Comparison of ENCODE assay signal across 18 mouse cellular contexts in the genomic region with DNA sequence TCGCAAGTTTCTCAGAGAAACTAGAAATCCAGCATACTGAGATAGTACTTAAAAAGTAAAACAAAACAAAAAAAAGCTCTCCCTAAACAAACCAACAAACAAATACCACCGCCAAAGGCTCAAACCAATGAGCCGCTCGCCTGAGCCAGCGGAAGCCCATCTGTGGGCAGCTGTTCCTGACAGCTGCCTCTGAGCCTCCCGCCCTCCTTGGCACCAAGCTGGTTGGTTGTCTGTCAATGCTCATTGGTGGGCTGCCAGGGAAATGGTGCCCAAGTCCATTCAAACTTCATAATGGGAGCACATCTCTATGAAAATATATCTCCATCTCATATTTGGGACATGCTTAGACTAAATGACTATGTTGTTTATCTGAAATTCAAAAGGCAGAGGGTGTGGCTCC. TPM values are rescaled to one million over a fixed set of nuclear protein-coding genes. Genes with fewer than 3 reads are reported as not detected.
A peak's percentile ranks its signal among the peaks of the same experiment; 100 is the strongest.
DNase-seq lines count a peak whose midpoint lies in the region; ATAC-seq lines count a peak whose summit lies in the region.
"Had no signal": no experiment of that assay in that cellular context is flagged by ENCODE, and none has a peak within 500 bp of the region (broad histone marks: within the 10 kb centered on the region; RNA-seq: fewer than 3 reads in every experiment).

No protein-coding gene starts in this region.

- no peak for ATAC-seq in hindbrain, embryonic 14.5 days (ENCODE audit: low FRiP score)
- ATAC-seq in hindbrain, embryonic 16.5 days, result no peak
- ATAC-seq in forebrain, embryonic 15.5 days (replicated peaks), result no peak
- ATAC-seq in midbrain, embryonic 14.5 days (ENCODE audit: low FRiP score, low TSS enrichment), result no peak
- no peak for ATAC-seq in erythroblast, adult 5-6 weeks (replicated peaks; ENCODE audit: low FRiP score, poor library complexity, severe bottlenecking)
- ATAC-seq: Patski had no signal

- 63% methylated on average over 6 of the region's 6 CpGs for WGBS in hindbrain, embryonic 14.5 days
- 70% methylated on average over 6 of the region's 6 CpGs for WGBS in hindbrain, embryonic 16.5 days
- 47% methylated on average over 6 of the region's 6 CpGs for WGBS in forebrain, embryonic 15.5 days
- WGBS in midbrain, embryonic 14.5 days, result 80% methylated on average over 6 of the region's 6 CpGs

- peaks cover 56% of the 10 kb centered on the region for H3K4me1 ChIP-seq in hindbrain, embryonic 14.5 days (replicated peaks; ENCODE audit: control insufficient read depth, insufficient read depth, low read length)
- H3K4me1 ChIP-seq in hindbrain, embryonic 16.5 days (ENCODE audit: control insufficient read depth, insufficient read depth, low read depth, low read length), result peaks cover 20% of the 10 kb centered on the region
- H3K4me1 ChIP-seq in forebrain, embryonic 15.5 days, result peaks cover 52% of the 10 kb centered on the region
- H3K4me1 ChIP-seq in midbrain, embryonic 14.5 days (ENCODE audit: control insufficient read depth, insufficient read depth, low read length), result peaks cover 47% of the 10 kb centered on the region

- H3K9me3 ChIP-seq in hindbrain, embryonic 14.5 days (ENCODE audit: control insufficient read depth, low read length), result no peaks in the 10 kb centered on the region
- no peaks in the 10 kb centered on the region for H3K9me3 ChIP-seq in hindbrain, embryonic 16.5 days (ENCODE audit: control insufficient read depth, low read length)
- no peaks in the 10 kb centered on the region for H3K9me3 ChIP-seq in forebrain, embryonic 15.5 days
- no peaks in the 10 kb centered on the region for H3K9me3 ChIP-seq in midbrain, embryonic 14.5 days (ENCODE audit: control insufficient read depth, low read length)

- H3K27ac ChIP-seq in hindbrain, embryonic 14.5 days, result peak overlapping the region; percentile 51; the same call in 1 of the 2 replicates
- no peak overlapping the region for H3K27ac ChIP-seq in hindbrain, embryonic 16.5 days (ENCODE audit: low read depth, low read length)
- H3K27ac ChIP-seq in forebrain, embryonic 15.5 days (replicated peaks), result peak overlapping the region; percentile 88
- no peak overlapping the region; the same call in 1 of the 2 replicates for H3K27ac ChIP-seq in midbrain, embryonic 14.5 days (replicated peaks; ENCODE audit: low read depth, low read length)

- H3K9ac ChIP-seq in hindbrain, embryonic 14.5 days, result no peak overlapping the region
- H3K9ac ChIP-seq in hindbrain, embryonic 16.5 days (ENCODE audit: low read depth, low read length), result no peak overlapping the region
- H3K9ac ChIP-seq in forebrain, embryonic 15.5 days (replicated peaks), result no peak overlapping the region
- no peak overlapping the region for H3K9ac ChIP-seq in midbrain, embryonic 14.5 days (replicated peaks; ENCODE audit: low read length)

- no peaks in the 10 kb centered on the region for H3K36me3 ChIP-seq in hindbrain, embryonic 14.5 days (replicated peaks; ENCODE audit: control insufficient read depth, insufficient read depth)
- H3K36me3 ChIP-seq in hindbrain, embryonic 16.5 days (ENCODE audit: control insufficient read depth, insufficient read depth, low read length), result no peaks in the 10 kb centered on the region
- no peaks in the 10 kb centered on the region for H3K36me3 ChIP-seq in forebrain, embryonic 15.5 days
- H3K36me3 ChIP-seq in midbrain, embryonic 14.5 days (ENCODE audit: control insufficient read depth, insufficient read depth, low read length), result no peaks in the 10 kb centered on the region

- H3K27me3 ChIP-seq in hindbrain, embryonic 14.5 days (ENCODE audit: control insufficient read depth, insufficient read depth, low read length), result no peaks in the 10 kb centered on the region
- H3K27me3 ChIP-seq in hindbrain, embryonic 16.5 days (replicated peaks; ENCODE audit: control insufficient read depth, insufficient read depth, low read length), result no peaks in the 10 kb centered on the region
- H3K27me3 ChIP-seq in forebrain, embryonic 15.5 days, result no peaks in the 10 kb centered on the region
- H3K27me3 ChIP-seq in midbrain, embryonic 14.5 days (ENCODE audit: control insufficient read depth, insufficient read depth, low read length), result no peaks in the 10 kb centered on the region
- H3K27me3 ChIP-seq: CH12.LX, Patski had no signal

- no peak overlapping the region for H3K4me2 ChIP-seq in hindbrain, embryonic 14.5 days (replicated peaks)
- H3K4me2 ChIP-seq in hindbrain, embryonic 16.5 days (ENCODE audit: low read length), result no peak overlapping the region
- no peak overlapping the region for H3K4me2 ChIP-seq in forebrain, embryonic 15.5 days (replicated peaks)
- no peak overlapping the region for H3K4me2 ChIP-seq in midbrain, embryonic 14.5 days (ENCODE audit: low read length)
- H3K4me2 ChIP-seq: liver, embryonic 11.5 days had no signal

- H3K4me3 ChIP-seq in hindbrain, embryonic 14.5 days (replicated peaks; ENCODE audit: low read length), result no peak overlapping the region
- no peak overlapping the region for H3K4me3 ChIP-seq in hindbrain, embryonic 16.5 days (ENCODE audit: low read length)
- H3K4me3 ChIP-seq in forebrain, embryonic 15.5 days, result no peak overlapping the region
- no peak overlapping the region for H3K4me3 ChIP-seq in midbrain, embryonic 14.5 days (replicated peaks; ENCODE audit: low read depth, low read length)

- peak; percentile 54 for DNase-seq in hindbrain, embryonic 14.5 days (ENCODE audit: low spot score)
- DNase-seq in retina, postnatal 1 day, result peak; percentile 53
- no peak for DNase-seq in retina, embryonic 14.5 days (ENCODE audit: low spot score)
- DNase-seq in midbrain, embryonic 14.5 days, result peak; percentile 61
- no peak for DNase-seq in adrenal gland, postnatal 36 days
- DNase-seq: adrenal gland, adult 2 months had no signal

RNA-seq across cellular contexts. Expression of a gene that starts 22.5 kb away (rescaled TPM):
- 44.7 and 46.7 TPM in 2 replicates for polyA plus RNA-seq in hindbrain, embryonic 14.5 days (2014; fragmentation: Nextera tagmentation; extraction: Ambion mirVana)
- polyA plus RNA-seq in hindbrain, embryonic 16.5 days (2015; fragmentation: Nextera tagmentation; extraction: Ambion mirVana), result 77.6 and 78.6 TPM in 2 replicates
- polyA plus RNA-seq in forebrain, embryonic 15.5 days (2015; fragmentation: Nextera tagmentation; extraction: Ambion mirVana), result 82.8 and 84.3 TPM in 2 replicates
- 53.8 and 54.0 TPM in 2 replicates for polyA plus RNA-seq in midbrain, embryonic 14.5 days (2014; fragmentation: Nextera tagmentation; extraction: Ambion mirVana)
- 17.6 and 22.5 TPM in 2 replicates for total RNA-seq in erythroblast, adult 5-6 weeks (2015; ENCODE audit: low replicate concordance)
- total RNA-seq in erythroblast, adult 5-6 weeks (2017; ENCODE audit: low replicate concordance), result 13.9 and 19.6 TPM in 2 replicates
- total RNA-seq in adrenal gland, postnatal 36 days (2021), result 10 to 100 TPM; 23.1 to 29.1 TPM

RNA-seq across cellular contexts. Expression of a gene that starts 51.1 kb away (rescaled TPM):
- not detected in 2 replicates for polyA plus RNA-seq in hindbrain, embryonic 14.5 days (2014; fragmentation: Nextera tagmentation; extraction: Ambion mirVana)
- not detected in 2 replicates for polyA plus RNA-seq in hindbrain, embryonic 16.5 days (2015; fragmentation: Nextera tagmentation; extraction: Ambion mirVana)
- not detected in 2 replicates for polyA plus RNA-seq in forebrain, embryonic 15.5 days (2015; fragmentation: Nextera tagmentation; extraction: Ambion mirVana)
- not detected in 2 replicates for polyA plus RNA-seq in midbrain, embryonic 14.5 days (2014; fragmentation: Nextera tagmentation; extraction: Ambion mirVana)
- total RNA-seq in erythroblast, adult 5-6 weeks (2015; ENCODE audit: low replicate concordance), result not detected in 2 replicates
- not detected in 2 replicates for total RNA-seq in erythroblast, adult 5-6 weeks (2017; ENCODE audit: low replicate concordance)
- not detected for total RNA-seq in adrenal gland, postnatal 36 days (2021)
- total RNA-seq: adrenal gland, adult 2 months; CH12.LX; heart, adult 18-20 months; hematopoietic stem cell, adult 5-6 weeks; layer of hippocampus, postnatal 25 days; megakaryocyte-erythroid progenitor cell, adult 5-6 weeks; neutrophil, adult 5-6 weeks had no signal
- polyA plus RNA-seq: adrenal gland, adult 2 months; kidney, embryonic 14.5 days; liver, embryonic 11.5 days; Patski had no signal

Comparison
In these comparisons a context has a peak if more than half of its experiments do, and no peak if none do; other contexts are left out.
1. DNase-seq: peak in hindbrain, embryonic 14.5 days (single experiment), retina, postnatal 1 day (single experiment) and midbrain, embryonic 14.5 days (single experiment); none in retina, embryonic 14.5 days (single experiment) and adrenal gland, postnatal 36 days (0 of 2).
2. H3K27ac ChIP-seq: peak in hindbrain, embryonic 14.5 days (single experiment) and forebrain, embryonic 15.5 days (single experiment); none in hindbrain, embryonic 16.5 days (single experiment) and midbrain, embryonic 14.5 days (single experiment).